Mouse (Mus musculus): Measurements from ENCODE around the gene Smurf2.

Gene Smurf2

GRCm38 (mm10) chr11:106770195-106770974 lies 150.1 kb downstream of the Smurf2 start:
- DNase-seq = peak in 1 of 2 experiments; percentile 60

Data from spleen, adult 18-20 months (tissue).